Mouse (Mus musculus) ovary, postnatal 14 days (tissue): ENCODE results near the gene Tmem231.

ENCODE experiments used
- DNase-seq: peaks from one replicate; pipeline ENCODE4 v3.0.0; 2022; ENCODE audit warnings: low spot score

The Tmem231 gene

GRCm38 (mm10) chr8:111933348-111934076, at the start of gene Tmem231:
TSS of gene Tmem231 (minus strand) at chr8:111933881.
- peak; percentile 76 for DNase-seq

- DNase-seq = no peak
These were observed 48.4 kb upstream of the Tmem231 start for GRCm38 (mm10) chr8:111982116-111982515.

GRCm38 (mm10) chr8:111978147-111978546, 44.5 kb upstream of the Tmem231 start:
- DNase-seq = no peak

GRCm38 (mm10) chr8:111976326-111976725, 42.6 kb upstream of the Tmem231 start:
- DNase-seq = no peak

- DNase-seq = no peak
These were observed 42.0 kb upstream of the Tmem231 start for GRCm38 (mm10) chr8:111975706-111976105.

GRCm38 (mm10) chr8:111974138-111974537, 40.5 kb upstream of the Tmem231 start:
- DNase-seq = no peak

- no peak for DNase-seq
These were observed 35.3 kb upstream of the Tmem231 start for GRCm38 (mm10) chr8:111968991-111969390.

- DNase-seq = no peak
These were observed 34.9 kb upstream of the Tmem231 start for GRCm38 (mm10) chr8:111968541-111968940.

GRCm38 (mm10) chr8:111967246-111967870, 33.7 kb upstream of the Tmem231 start:
- DNase-seq = no peak

GRCm38 (mm10) chr8:111964849-111965561, 31.3 kb upstream of the Tmem231 start:
- no peak for DNase-seq

- no peak for DNase-seq
These were observed 30.7 kb upstream of the Tmem231 start for GRCm38 (mm10) chr8:111964351-111964750.

- no peak for DNase-seq
These were observed 29.9 kb upstream of the Tmem231 start for GRCm38 (mm10) chr8:111963546-111963945.

- DNase-seq = no peak
These were observed 29.4 kb upstream of the Tmem231 start for GRCm38 (mm10) chr8:111963091-111963490.

- no peak for DNase-seq
These were observed 28.9 kb upstream of the Tmem231 start for GRCm38 (mm10) chr8:111962589-111962988.

- DNase-seq = no peak
These were observed 27.6 kb upstream of the Tmem231 start for GRCm38 (mm10) chr8:111961330-111961729.

- DNase-seq = no peak
These were observed 27.1 kb upstream of the Tmem231 start for GRCm38 (mm10) chr8:111960591-111961321.

- no peak for DNase-seq
These were observed 23.6 kb upstream of the Tmem231 start for GRCm38 (mm10) chr8:111957231-111957630.

GRCm38 (mm10) chr8:111955879-111956278, 22.2 kb upstream of the Tmem231 start:
- DNase-seq = no peak

GRCm38 (mm10) chr8:111954844-111955594, 21.3 kb upstream of the Tmem231 start:
- no peak for DNase-seq

GRCm38 (mm10) chr8:111951936-111952335, 18.3 kb upstream of the Tmem231 start:
- no peak for DNase-seq

- DNase-seq = no peak
These were observed 17.6 kb upstream of the Tmem231 start for GRCm38 (mm10) chr8:111951317-111951716.

- no peak for DNase-seq
These were observed 17.2 kb upstream of the Tmem231 start for GRCm38 (mm10) chr8:111950846-111951245.
